Mouse (Mus musculus) E14TG2a.4 (cell line): ENCODE results near the gene Ccdc157.

Source experiments
- CTCF ChIP-seq: conservative IDR thresholded peaks from 2 replicates; pipeline ENCODE4 v1.5.1; 2014; ENCODE audit warnings: low read length
- NANOG ChIP-seq: IDR thresholded peaks from 2 replicates; pipeline ENCODE4 v1.6.1; 2014; ENCODE audit warnings: borderline replicate concordance, low read length, mixed read lengths
- POU5F1 ChIP-seq: IDR thresholded peaks from 2 replicates; pipeline ENCODE4 v1.6.1; 2014; ENCODE audit warnings: low read length, borderline replicate concordance

DNA sequence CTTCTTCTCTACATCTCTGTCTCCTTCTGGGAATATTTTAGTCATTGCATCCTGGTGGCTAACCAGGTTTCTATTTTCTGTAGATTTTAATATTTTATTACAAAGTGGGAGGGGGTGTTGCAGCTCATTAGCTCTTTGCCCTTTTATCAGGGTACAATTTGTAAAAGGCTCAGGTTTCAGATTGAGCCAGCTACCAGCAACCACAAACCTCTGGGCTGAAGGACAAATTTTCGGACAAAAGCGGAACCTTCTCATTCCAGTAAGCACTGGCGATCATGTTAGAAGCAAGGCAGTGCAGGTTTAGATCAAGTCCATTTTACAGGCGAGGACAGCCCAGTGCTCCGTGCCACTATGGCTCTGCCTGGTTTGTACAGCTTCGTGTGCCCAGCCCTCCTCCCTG, 25.7 kb downstream of the Ccdc157 start:
- no peak for TF ChIP-seq CTCF
- no peak for TF ChIP-seq POU5F1
- no peak for TF ChIP-seq NANOG
